22 mouse cellular contexts compared by ENCODE assay signal in the genomic region with DNA sequence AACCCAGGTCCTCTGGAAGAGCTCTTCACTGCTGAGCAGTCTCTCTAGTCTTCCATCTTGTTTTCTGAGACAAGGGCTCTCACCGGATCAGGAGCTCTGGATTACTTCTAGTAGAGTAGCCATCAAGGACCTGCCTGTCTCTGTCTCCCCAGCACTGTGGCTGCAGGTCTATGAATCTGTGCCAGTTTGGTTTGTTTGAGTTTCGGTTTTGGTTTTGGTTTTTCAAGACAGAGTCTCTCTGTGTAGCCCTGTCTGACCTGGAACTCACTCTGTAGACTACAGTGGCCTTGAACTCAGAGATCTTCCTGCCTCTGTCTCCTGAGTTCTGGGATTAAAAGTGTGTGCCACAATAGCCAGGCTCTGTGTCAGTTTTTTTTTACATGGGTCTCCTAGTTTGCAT. TPM values are rescaled to one million over a fixed set of nuclear protein-coding genes. Genes with fewer than 3 reads are reported as not detected.
DNase-seq lines count a peak whose midpoint lies in the region; ATAC-seq and TF ChIP-seq lines count a peak whose summit lies in the region.
"Had no signal": no experiment of that assay in that cellular context is flagged by ENCODE, and none has a peak within 500 bp of the region (broad histone marks: within the 10 kb centered on the region; RNA-seq: fewer than 3 reads in every experiment).

No protein-coding gene starts in this region.

- no peak for ATAC-seq in stomach, embryonic 14.5 days (ENCODE audit: insufficient number of reproducible peaks, insufficient read depth, low FRiP score, low read depth)
- ATAC-seq in stomach, postnatal 0 days (ENCODE audit: low FRiP score, low TSS enrichment) = no peak
- ATAC-seq in activated CD4-positive, CD25-positive, alpha-beta regulatory T cell, adult 4 months = peak; percentile 20
- no peak for ATAC-seq in intestine, postnatal 0 days
- ATAC-seq in midbrain, embryonic 13.5 days = no peak
- no peak for ATAC-seq in midbrain, embryonic 15.5 days (replicated peaks)
- ATAC-seq: forebrain, embryonic 16.5 days had no signal

- 91% methylated on average over 2 of the region's 2 CpGs for WGBS in stomach, embryonic 14.5 days
- 91% methylated on average over 2 of the region's 2 CpGs for WGBS in stomach, postnatal 0 days
- WGBS in intestine, postnatal 0 days = 86% methylated on average over 2 of the region's 2 CpGs
- 92% methylated on average over 2 of the region's 2 CpGs for WGBS in midbrain, embryonic 13.5 days
- WGBS in midbrain, embryonic 15.5 days = 89% methylated on average over 2 of the region's 2 CpGs

- no peak for DNase-seq in stomach, postnatal 0 days (ENCODE audit: low spot score)
- DNase-seq in adrenal gland, postnatal 4 days (ENCODE audit: low spot score in 2 of 2) = no peak
- DNase-seq: cerebellum, postnatal 10 days; embryo, embryonic 11 days; gastrocnemius, postnatal 10 days; heart, postnatal 10 days; kidney, adult 11 months; right cerebral cortex, adult 18-20 months; thymus, adult 18-20 months; thymus, postnatal 4 days had no signal

- H3K9me3 ChIP-seq in stomach, embryonic 14.5 days (ENCODE audit: control insufficient read depth, low read depth, low read length) = no peaks in the 10 kb centered on the region
- H3K9me3 ChIP-seq in stomach, postnatal 0 days (ENCODE audit: control insufficient read depth, low read length) = no peaks in the 10 kb centered on the region
- no peaks in the 10 kb centered on the region for H3K9me3 ChIP-seq in intestine, postnatal 0 days (ENCODE audit: control insufficient read depth)
- no peaks in the 10 kb centered on the region for H3K9me3 ChIP-seq in midbrain, embryonic 13.5 days
- no peaks in the 10 kb centered on the region for H3K9me3 ChIP-seq in midbrain, embryonic 15.5 days
- H3K9me3 ChIP-seq: hindbrain, embryonic 12.5 days; midbrain, embryonic 10.5 days; neural tube, embryonic 13.5 days had no signal

- no peak overlapping the region for H3K4me3 ChIP-seq in stomach, embryonic 14.5 days (ENCODE audit: low read depth, low read length)
- no peak overlapping the region for H3K4me3 ChIP-seq in stomach, postnatal 0 days (ENCODE audit: low read depth, low read length)
- no peak overlapping the region for H3K4me3 ChIP-seq in intestine, postnatal 0 days (ENCODE audit: low read depth, low read length)
- no peak overlapping the region for H3K4me3 ChIP-seq in midbrain, embryonic 13.5 days (replicated peaks)
- H3K4me3 ChIP-seq in midbrain, embryonic 15.5 days = no peak overlapping the region
- H3K4me3 ChIP-seq: hindbrain, embryonic 12.5 days; midbrain, embryonic 10.5 days; neural tube, embryonic 13.5 days had no signal

- peaks cover 17% of the 10 kb centered on the region; the same call in 1 of the 2 replicates for H3K4me1 ChIP-seq in stomach, embryonic 14.5 days (ENCODE audit: control insufficient read depth, insufficient read depth, low read length)
- H3K4me1 ChIP-seq in stomach, postnatal 0 days (replicated peaks; ENCODE audit: control insufficient read depth, insufficient read depth) = no peaks in the 10 kb centered on the region
- peaks cover 8% of the 10 kb centered on the region for H3K4me1 ChIP-seq in intestine, postnatal 0 days (replicated peaks; ENCODE audit: control insufficient read depth, insufficient read depth, low read length)
- H3K4me1 ChIP-seq in midbrain, embryonic 13.5 days (replicated peaks) = peaks cover 10% of the 10 kb centered on the region
- peaks cover 11% of the 10 kb centered on the region for H3K4me1 ChIP-seq in midbrain, embryonic 15.5 days

- no peak for TF ChIP-seq EP300 in stomach, postnatal 0 days (optimal IDR thresholded peaks at IDR 0.05)

- H3K27ac ChIP-seq in stomach, embryonic 14.5 days (ENCODE audit: low read length) = peak overlapping the region; percentile 8; the same call in 1 of the 2 replicates
- H3K27ac ChIP-seq in stomach, postnatal 0 days (replicated peaks) = no peak overlapping the region
- H3K27ac ChIP-seq in intestine, postnatal 0 days (ENCODE audit: low read depth, low read length) = peak overlapping the region; percentile 76
- H3K27ac ChIP-seq in midbrain, embryonic 13.5 days = no peak overlapping the region
- no peak overlapping the region for H3K27ac ChIP-seq in midbrain, embryonic 15.5 days
- H3K27ac ChIP-seq: hindbrain, embryonic 12.5 days; liver, embryonic 14.5 days; macrophage; midbrain, embryonic 10.5 days; neural tube, embryonic 13.5 days had no signal

- H3K4me2 ChIP-seq in stomach, embryonic 14.5 days (replicated peaks; ENCODE audit: low read depth, low read length) = no peak overlapping the region
- H3K4me2 ChIP-seq in stomach, postnatal 0 days (replicated peaks; ENCODE audit: low read depth) = no peak overlapping the region
- H3K4me2 ChIP-seq in intestine, postnatal 0 days (replicated peaks; ENCODE audit: low read depth) = peak overlapping the region; percentile 40; the same call in 1 of the 2 replicates
- H3K4me2 ChIP-seq in midbrain, embryonic 13.5 days (replicated peaks) = no peak overlapping the region
- no peak overlapping the region for H3K4me2 ChIP-seq in midbrain, embryonic 15.5 days
- H3K4me2 ChIP-seq: heart, embryonic 11.5 days; hindbrain, embryonic 12.5 days; neural tube, embryonic 13.5 days had no signal

- H3K27me3 ChIP-seq in stomach, embryonic 14.5 days (ENCODE audit: control insufficient read depth, insufficient read depth, low read length) = no peaks in the 10 kb centered on the region
- no peaks in the 10 kb centered on the region for H3K27me3 ChIP-seq in stomach, postnatal 0 days (ENCODE audit: control insufficient read depth, insufficient read depth, low read length)
- H3K27me3 ChIP-seq in intestine, postnatal 0 days (replicated peaks; ENCODE audit: control insufficient read depth, insufficient read depth, low read length) = no peaks in the 10 kb centered on the region
- peaks cover 20% of the 10 kb centered on the region for H3K27me3 ChIP-seq in midbrain, embryonic 13.5 days
- no peaks in the 10 kb centered on the region for H3K27me3 ChIP-seq in midbrain, embryonic 15.5 days (replicated peaks)

- no peak for TF ChIP-seq CTCF in stomach, postnatal 0 days (IDR thresholded peaks at IDR 0.05; ENCODE audit: low read depth)
- no peak for TF ChIP-seq CTCF in intestine, postnatal 0 days (IDR thresholded peaks at IDR 0.05; ENCODE audit: low read depth)

- no peak overlapping the region for H3K9ac ChIP-seq in stomach, embryonic 14.5 days (replicated peaks; ENCODE audit: low read depth, low read length)
- no peak overlapping the region for H3K9ac ChIP-seq in stomach, postnatal 0 days (ENCODE audit: low read length)
- no peak overlapping the region for H3K9ac ChIP-seq in intestine, postnatal 0 days (ENCODE audit: low read depth, low read length)
- no peak overlapping the region for H3K9ac ChIP-seq in midbrain, embryonic 13.5 days (replicated peaks)
- no peak overlapping the region for H3K9ac ChIP-seq in midbrain, embryonic 15.5 days
- H3K9ac ChIP-seq: hindbrain, embryonic 12.5 days; liver, embryonic 14.5 days; neural tube, embryonic 13.5 days had no signal

- no peaks in the 10 kb centered on the region for H3K36me3 ChIP-seq in stomach, embryonic 14.5 days (ENCODE audit: control insufficient read depth, insufficient read depth, low read length)
- H3K36me3 ChIP-seq in stomach, postnatal 0 days (ENCODE audit: control insufficient read depth, insufficient read depth, low read length) = no peaks in the 10 kb centered on the region
- no peaks in the 10 kb centered on the region; the same call in 1 of the 2 replicates for H3K36me3 ChIP-seq in intestine, postnatal 0 days (ENCODE audit: control insufficient read depth, insufficient read depth)
- H3K36me3 ChIP-seq in midbrain, embryonic 13.5 days = no peaks in the 10 kb centered on the region
- no peaks in the 10 kb centered on the region for H3K36me3 ChIP-seq in midbrain, embryonic 15.5 days (replicated peaks)
- H3K36me3 ChIP-seq: hindbrain, embryonic 12.5 days; midbrain, embryonic 10.5 days; neural tube, embryonic 13.5 days had no signal

RNA-seq across cellular contexts. Expression of a gene that starts 3.9 kb away (rescaled TPM):
- 20.9 and 23.9 TPM in 2 replicates for polyA plus RNA-seq in stomach, embryonic 14.5 days (2014; fragmentation: Nextera tagmentation; extraction: Ambion mirVana)
- polyA plus RNA-seq in stomach, postnatal 0 days (2015; fragmentation: Nextera tagmentation; extraction: Ambion mirVana) = 18.9 and 21.5 TPM in 2 replicates
- polyA plus RNA-seq in activated CD4-positive, CD25-positive, alpha-beta regulatory T cell, adult 4 months (2017; shearing (Covaris generic)) = 10 to 100 TPM in 1 of 2 experiments, 1 to 10 TPM in 1; 8.0 to 10.3 TPM
- 13.6 and 16.7 TPM in 2 replicates for polyA plus RNA-seq in intestine, postnatal 0 days (2015; fragmentation: Nextera tagmentation; extraction: Ambion mirVana)
- polyA plus RNA-seq in midbrain, embryonic 13.5 days (2015; fragmentation: Nextera tagmentation; extraction: Ambion mirVana) = 17.8 and 19.7 TPM in 2 replicates
- polyA plus RNA-seq in midbrain, embryonic 15.5 days (2015; fragmentation: Nextera tagmentation; extraction: Ambion mirVana) = 40.4 and 41.8 TPM in 2 replicates
- total RNA-seq in adrenal gland, postnatal 4 days (2021) = 10 to 100 TPM; 26.7 to 30.5 TPM

RNA-seq across cellular contexts. Expression of a gene that starts 55.0 kb away (rescaled TPM):
- 681 and 750 TPM in 2 replicates for polyA plus RNA-seq in stomach, embryonic 14.5 days (2014; fragmentation: Nextera tagmentation; extraction: Ambion mirVana)
- polyA plus RNA-seq in stomach, postnatal 0 days (2015; fragmentation: Nextera tagmentation; extraction: Ambion mirVana) = 814 and 865 TPM in 2 replicates
- 100 to 1,000 TPM; 262 to 349 TPM for polyA plus RNA-seq in activated CD4-positive, CD25-positive, alpha-beta regulatory T cell, adult 4 months (2017; shearing (Covaris generic))
- 1,268 and 1,348 TPM in 2 replicates for polyA plus RNA-seq in intestine, postnatal 0 days (2015; fragmentation: Nextera tagmentation; extraction: Ambion mirVana)
- polyA plus RNA-seq in midbrain, embryonic 13.5 days (2015; fragmentation: Nextera tagmentation; extraction: Ambion mirVana) = 697 and 714 TPM in 2 replicates
- 664 and 669 TPM in 2 replicates for polyA plus RNA-seq in midbrain, embryonic 15.5 days (2015; fragmentation: Nextera tagmentation; extraction: Ambion mirVana)
- total RNA-seq in adrenal gland, postnatal 4 days (2021) = 100 to 1,000 TPM; 402 to 432 TPM

RNA-seq across cellular contexts. Expression of a gene that starts 59.6 kb away (rescaled TPM):
- polyA plus RNA-seq in stomach, embryonic 14.5 days (2014; fragmentation: Nextera tagmentation; extraction: Ambion mirVana) = 0.22 TPM in 1 of 2 replicates, not detected in the other
- 0.01 TPM in 1 of 2 replicates, not detected in the other for polyA plus RNA-seq in stomach, postnatal 0 days (2015; fragmentation: Nextera tagmentation; extraction: Ambion mirVana)
- not detected for polyA plus RNA-seq in activated CD4-positive, CD25-positive, alpha-beta regulatory T cell, adult 4 months (2017; shearing (Covaris generic))
- polyA plus RNA-seq in intestine, postnatal 0 days (2015; fragmentation: Nextera tagmentation; extraction: Ambion mirVana) = 0.04 TPM in 1 of 2 replicates, not detected in the other
- polyA plus RNA-seq in midbrain, embryonic 13.5 days (2015; fragmentation: Nextera tagmentation; extraction: Ambion mirVana) = 0.23 and 0.58 TPM in 2 replicates
- polyA plus RNA-seq in midbrain, embryonic 15.5 days (2015; fragmentation: Nextera tagmentation; extraction: Ambion mirVana) = 0.28 and 0.42 TPM in 2 replicates
- under 1 TPM; 0.34 to 0.40 TPM for total RNA-seq in adrenal gland, postnatal 4 days (2021)
- polyA plus RNA-seq: macrophage had no signal

Comparison
In these comparisons a context has a peak if more than half of its experiments do, and no peak if none do; other contexts are left out.
1. H3K27ac ChIP-seq: peak in stomach, embryonic 14.5 days (single experiment) and intestine, postnatal 0 days (single experiment); none in stomach, postnatal 0 days (single experiment), midbrain, embryonic 13.5 days (single experiment) and midbrain, embryonic 15.5 days (single experiment).